Mouse (Mus musculus) forebrain, embryonic 13.5 days (tissue): ENCODE measurements around the gene Ipmk. TPM values are rescaled to one million over a fixed set of nuclear protein-coding genes. Genes with fewer than 3 reads are reported as not detected.
A peak's percentile ranks its signal among the peaks of the same experiment; 100 is the strongest.

Source experiments
- ATAC-seq: fragments of 200-750 bp; cut with Nextera tagmentation; 2 replicates; pipeline ENCODE4 v1.8.0; 2017
- H3K27ac ChIP-seq: fragments of 300-500 bp; sonication (generic); 2 replicates; pipeline ENCODE4 v1.5.1; 2015; ENCODE audit warnings: inconsistent platforms, mild to moderate bottlenecking, moderate library complexity
- H3K27me3 ChIP-seq: fragments of 300-500 bp; sonication (generic); 2 replicates; pipeline ENCODE4 v1.6.1; 2015; ENCODE audit warnings: mild to moderate bottlenecking, inconsistent platforms
- H3K36me3 ChIP-seq: fragments of 300-500 bp; sonication (generic); 2 replicates; pipeline ENCODE4 v1.6.1; 2015; ENCODE audit warnings: mild to moderate bottlenecking, inconsistent platforms; ENCODE audit not compliant: poor library complexity, severe bottlenecking
- H3K4me1 ChIP-seq: fragments of 300-500 bp; sonication (generic); 2 replicates; pipeline ENCODE4 v1.6.1; 2015; ENCODE audit warnings: inconsistent platforms
- H3K4me2 ChIP-seq: fragments of 300-500 bp; sonication (generic); 2 replicates; pipeline ENCODE4 v1.6.1; 2015; ENCODE audit warnings: inconsistent platforms, mild to moderate bottlenecking, moderate library complexity
- H3K4me3 ChIP-seq: fragments of 300-500 bp; sonication (generic); 2 replicates; pipeline ENCODE4 v1.5.1; 2015; ENCODE audit warnings: mild to moderate bottlenecking, inconsistent platforms
- H3K9ac ChIP-seq: fragments of 300-500 bp; sonication (generic); 2 replicates; pipeline ENCODE4 v1.6.1; 2015; ENCODE audit warnings: mild to moderate bottlenecking, inconsistent platforms
- H3K9me3 ChIP-seq: fragments of 300-500 bp; sonication (generic); replicated peaks from 2 replicates; pipeline ENCODE4 v1.6.1; 2016; ENCODE audit warnings: inconsistent platforms
- WGBS: fragments of 180-500 bp; shearing (Covaris S2); methylation state at CpG from one replicate; pipeline ENCODE4 v1.1.7; 2015; 5-methylcytosine and 5-hydroxymethylcytosine counted together
- polyA plus RNA-seq: library from polyadenylated mRNA; unstranded; fragments of >200 nt; fragmentation: Nextera tagmentation; extraction: Ambion mirVana; gene quantifications from 2 replicates; pipeline ENCODE4 v1.2.1, GENCODE M21; 2015

Gene Ipmk
- polyA plus RNA-seq, 1 experiment from 2014 or later: 15.1 TPM

GRCm38 (mm10) chr10:71354947-71355346 is 7.4 kb downstream of the Ipmk start:
- Histone ChIP-seq H3K36me3 (peaks cover 5% of the 10 kb centered on the region), H3K4me3 (no peak overlapping the region), H3K27me3 (no peaks in the 10 kb centered on the region), H3K9me3 (no peaks in the 10 kb centered on the region), H3K9ac (no peak overlapping the region), H3K4me2 (no peak overlapping the region), H3K4me1 (peaks cover 4% of the 10 kb centered on the region), H3K27ac (no peak overlapping the region)
- 86% methylated on average over 12 of the region's 12 CpGs for WGBS
- ATAC-seq: no peak

GRCm38 (mm10) chr10:71361044-71361443 is 13.5 kb downstream of the Ipmk start:
- 74% methylated on average over 7 of the region's 7 CpGs for WGBS
- Histone ChIP-seq H3K36me3 (peaks cover 18% of the 10 kb centered on the region), H3K4me3 (no peak overlapping the region), H3K27me3 (no peaks in the 10 kb centered on the region), H3K9me3 (no peaks in the 10 kb centered on the region), H3K27ac (no peak overlapping the region), H3K4me2 (no peak overlapping the region), H3K4me1 (peaks cover 14% of the 10 kb centered on the region; the same call in 1 of the 2 replicates), H3K9ac (no peak overlapping the region)
- no peak for ATAC-seq

- peaks cover 14% of the 10 kb centered on the region; the same call in 1 of the 2 replicates for H3K4me1 ChIP-seq
- no peak overlapping the region; the same call in 1 of the 2 replicates for H3K4me3 ChIP-seq
- no peaks in the 10 kb centered on the region for H3K27me3 ChIP-seq
- H3K4me2 ChIP-seq: peak overlapping the region; percentile 33
- no peak overlapping the region for H3K27ac ChIP-seq
- no peaks in the 10 kb centered on the region for H3K9me3 ChIP-seq
- peaks cover 24% of the 10 kb centered on the region for H3K36me3 ChIP-seq
- WGBS: 18% methylated on average over 18 of the region's 18 CpGs
- ATAC-seq: 0 out of 2 replicates have a peak, but pooled peaks have one; percentile 39
- peak overlapping the region; percentile 47; the same call in 1 of the 2 replicates for H3K9ac ChIP-seq
Measured at GRCm38 (mm10) chr10:71361836-71362562, 14.4 kb downstream of the Ipmk start.

- no peaks in the 10 kb centered on the region for H3K27me3 ChIP-seq
- H3K4me2 ChIP-seq: no peak overlapping the region
- H3K4me1 ChIP-seq: peaks cover 14% of the 10 kb centered on the region; the same call in 1 of the 2 replicates
- H3K9ac ChIP-seq: no peak overlapping the region
- H3K27ac ChIP-seq: no peak overlapping the region
- ATAC-seq: no peak
- H3K4me3 ChIP-seq: no peak overlapping the region
- peaks cover 29% of the 10 kb centered on the region for H3K36me3 ChIP-seq
- 78% methylated on average over 8 of the region's 8 CpGs for WGBS
- no peaks in the 10 kb centered on the region for H3K9me3 ChIP-seq
Measured at GRCm38 (mm10) chr10:71363440-71363839, 15.9 kb downstream of the Ipmk start.

GRCm38 (mm10) chr10:71363858-71364257 is 16.3 kb downstream of the Ipmk start:
- 85% methylated on average over 10 of the region's 10 CpGs for WGBS
- Histone ChIP-seq H3K9me3 (no peaks in the 10 kb centered on the region), H3K27ac (no peak overlapping the region), H3K4me3 (no peak overlapping the region), H3K9ac (no peak overlapping the region), H3K4me1 (peaks cover 14% of the 10 kb centered on the region; the same call in 1 of the 2 replicates), H3K4me2 (no peak overlapping the region), H3K27me3 (no peaks in the 10 kb centered on the region), H3K36me3 (peaks cover 29% of the 10 kb centered on the region)
- ATAC-seq: no peak

- ATAC-seq: no peak
- no peaks in the 10 kb centered on the region for H3K27me3 ChIP-seq
- no peak overlapping the region for H3K4me3 ChIP-seq
- H3K9me3 ChIP-seq: no peaks in the 10 kb centered on the region
- no peaks in the 10 kb centered on the region for H3K4me1 ChIP-seq
- 90% methylated on average over 16 of the region's 16 CpGs for WGBS
- H3K9ac ChIP-seq: no peak overlapping the region
- H3K4me2 ChIP-seq: no peak overlapping the region
- no peak overlapping the region for H3K27ac ChIP-seq
- peaks cover 33% of the 10 kb centered on the region for H3K36me3 ChIP-seq
Measured at GRCm38 (mm10) chr10:71368128-71368940, 20.8 kb downstream of the Ipmk start.

GRCm38 (mm10) chr10:71369466-71369865 is 21.9 kb downstream of the Ipmk start:
- no peak for ATAC-seq
- 90% methylated on average over 3 of the region's 3 CpGs for WGBS

GRCm38 (mm10) chr10:71371881-71372280 is 24.3 kb downstream of the Ipmk start:
- no peak for ATAC-seq
- 91% methylated on average over 6 of the region's 6 CpGs for WGBS

More at GRCm38 (mm10) chr10:71369466-71369865, 21.9 kb downstream of the Ipmk start:
- H3K4me2 ChIP-seq: no peak overlapping the region
- H3K9me3 ChIP-seq: no peaks in the 10 kb centered on the region
- H3K27me3 ChIP-seq: no peaks in the 10 kb centered on the region
- no peak overlapping the region for H3K27ac ChIP-seq
- no peak overlapping the region for H3K4me3 ChIP-seq
- no peak overlapping the region for H3K9ac ChIP-seq
- peaks cover 38% of the 10 kb centered on the region for H3K36me3 ChIP-seq
- no peaks in the 10 kb centered on the region for H3K4me1 ChIP-seq

GRCm38 (mm10) chr10:71373706-71374105 is 26.1 kb downstream of the Ipmk start:
- no peak for ATAC-seq
- H3K36me3 ChIP-seq: peaks cover 38% of the 10 kb centered on the region
- no peak overlapping the region for H3K4me2 ChIP-seq
- no peak overlapping the region for H3K27ac ChIP-seq
- no peak overlapping the region for H3K9ac ChIP-seq
- H3K4me3 ChIP-seq: no peak overlapping the region
- 93% methylated on average over 11 of the region's 11 CpGs for WGBS
- H3K27me3 ChIP-seq: no peaks in the 10 kb centered on the region
- no peaks in the 10 kb centered on the region for H3K4me1 ChIP-seq
- no peaks in the 10 kb centered on the region for H3K9me3 ChIP-seq

More at GRCm38 (mm10) chr10:71371881-71372280, 24.3 kb downstream of the Ipmk start:
- H3K4me1 ChIP-seq: no peaks in the 10 kb centered on the region
- no peaks in the 10 kb centered on the region for H3K9me3 ChIP-seq
- H3K27ac ChIP-seq: no peak overlapping the region
- no peak overlapping the region for H3K4me2 ChIP-seq
- peaks cover 30% of the 10 kb centered on the region for H3K36me3 ChIP-seq
- no peak overlapping the region for H3K9ac ChIP-seq
- no peaks in the 10 kb centered on the region for H3K27me3 ChIP-seq
- no peak overlapping the region for H3K4me3 ChIP-seq

- Histone ChIP-seq H3K27me3 (no peaks in the 10 kb centered on the region), H3K4me3 (no peak overlapping the region), H3K4me2 (no peak overlapping the region), H3K27ac (no peak overlapping the region), H3K9me3 (no peaks in the 10 kb centered on the region), H3K4me1 (no peaks in the 10 kb centered on the region), H3K36me3 (peaks cover 52% of the 10 kb centered on the region), H3K9ac (no peak overlapping the region)
- 95% methylated on average over 6 of the region's 6 CpGs for WGBS
- ATAC-seq: no peak
Measured at GRCm38 (mm10) chr10:71376014-71376413, 28.5 kb downstream of the Ipmk start.

GRCm38 (mm10) chr10:71380406-71380805 is 32.8 kb downstream of the Ipmk start:
- Histone ChIP-seq H3K4me3 (no peak overlapping the region), H3K36me3 (peaks cover 59% of the 10 kb centered on the region), H3K4me2 (no peak overlapping the region), H3K4me1 (no peaks in the 10 kb centered on the region), H3K27me3 (no peaks in the 10 kb centered on the region), H3K9me3 (no peaks in the 10 kb centered on the region), H3K27ac (no peak overlapping the region), H3K9ac (no peak overlapping the region)
- WGBS: 96% methylated on average over 7 of the region's 7 CpGs
- ATAC-seq: no peak

- Histone ChIP-seq H3K9ac (no peak overlapping the region), H3K36me3 (peaks cover 52% of the 10 kb centered on the region), H3K4me3 (no peak overlapping the region), H3K9me3 (no peaks in the 10 kb centered on the region), H3K4me1 (no peaks in the 10 kb centered on the region), H3K4me2 (no peak overlapping the region), H3K27ac (no peak overlapping the region), H3K27me3 (no peaks in the 10 kb centered on the region)
- no peak for ATAC-seq
- 93% methylated on average over 29 of the region's 29 CpGs for WGBS
Measured at GRCm38 (mm10) chr10:71381471-71382033, 34.0 kb downstream of the Ipmk start.
